Mouse (Mus musculus): ENCODE results near the gene Kctd14.
"Not testable (repeated sequence)": the region's sequence is repeated elsewhere in the genome, so short reads cannot be mapped to it uniquely, and the experiment has no call there.

Kctd14 gene

GRCm38 (mm10) chr7:97451023-97451422 is at the start of gene Kctd14:
Gene Kctd14 (plus strand): TSS chr7:97451323.
- not testable (repeated sequence) for DNase-seq (ENCODE audit: low spot score)

- DNase-seq (ENCODE audit: low spot score) = no peak
Measured at GRCm38 (mm10) chr7:97407145-97407544, 44.0 kb upstream of the Kctd14 start.

GRCm38 (mm10) chr7:97411106-97411505 is 40.0 kb upstream of the Kctd14 start:
- no peak for DNase-seq (ENCODE audit: low spot score)

GRCm38 (mm10) chr7:97411575-97411974 is 39.5 kb upstream of the Kctd14 start:
- DNase-seq (ENCODE audit: low spot score) = no peak

- no peak for DNase-seq (ENCODE audit: low spot score)
Measured at GRCm38 (mm10) chr7:97413981-97414380, 37.1 kb upstream of the Kctd14 start.

- no peak for DNase-seq (ENCODE audit: low spot score)
Measured at GRCm38 (mm10) chr7:97414426-97414825, 36.7 kb upstream of the Kctd14 start.

GRCm38 (mm10) chr7:97414915-97415687 is 36.0 kb upstream of the Kctd14 start:
- DNase-seq (ENCODE audit: low spot score) = no peak

- DNase-seq (ENCODE audit: low spot score) = no peak
Measured at GRCm38 (mm10) chr7:97416473-97416872, 34.6 kb upstream of the Kctd14 start.

GRCm38 (mm10) chr7:97416906-97417777 is 34.0 kb upstream of the Kctd14 start, which contains the start of gene Thrsp:
Gene Thrsp (minus strand): TSS chr7:97417730.
- no peak for DNase-seq (ENCODE audit: low spot score)

- DNase-seq (ENCODE audit: low spot score) = no peak
Measured at GRCm38 (mm10) chr7:97418717-97419116, 32.4 kb upstream of the Kctd14 start.

GRCm38 (mm10) chr7:97419163-97419562 is 32.0 kb upstream of the Kctd14 start:
- DNase-seq (ENCODE audit: low spot score) = no peak

- no peak for DNase-seq (ENCODE audit: low spot score)
Measured at GRCm38 (mm10) chr7:97420406-97420805, 30.7 kb upstream of the Kctd14 start.

GRCm38 (mm10) chr7:97420958-97421651 is 30.0 kb upstream of the Kctd14 start:
- DNase-seq (ENCODE audit: low spot score) = no peak

GRCm38 (mm10) chr7:97423754-97424153 is 27.4 kb upstream of the Kctd14 start:
- DNase-seq (ENCODE audit: low spot score) = no peak

GRCm38 (mm10) chr7:97424621-97425245 is 26.4 kb upstream of the Kctd14 start:
- DNase-seq (ENCODE audit: low spot score) = peak; percentile 81

- DNase-seq (ENCODE audit: low spot score) = no peak
Measured at GRCm38 (mm10) chr7:97426566-97426965, 24.6 kb upstream of the Kctd14 start.

GRCm38 (mm10) chr7:97427296-97427695 is 23.8 kb upstream of the Kctd14 start:
- DNase-seq (ENCODE audit: low spot score) = no peak

GRCm38 (mm10) chr7:97427778-97428420 is 23.2 kb upstream of the Kctd14 start:
- DNase-seq (ENCODE audit: low spot score) = no peak

GRCm38 (mm10) chr7:97429705-97430104 is 21.4 kb upstream of the Kctd14 start:
- DNase-seq (ENCODE audit: low spot score) = peak; percentile 72

GRCm38 (mm10) chr7:97433517-97433916 is 17.6 kb upstream of the Kctd14 start:
- not testable (repeated sequence) for DNase-seq (ENCODE audit: low spot score)

- DNase-seq (ENCODE audit: low spot score) = no peak
Measured at GRCm38 (mm10) chr7:97434517-97434916, 16.6 kb upstream of the Kctd14 start.
